ENCODE assay signal across 8 mouse cellular contexts in genomic region chr11:51854981-51855817, GRCm38 (mm10). TPM values are rescaled to one million over a fixed set of nuclear protein-coding genes. Genes with fewer than 3 reads are reported as not detected.
DNase-seq lines count a peak whose midpoint lies in the region; ATAC-seq and TF ChIP-seq lines count a peak whose summit lies in the region.

No protein-coding gene starts in this region.

- TF ChIP-seq POLR2A in bone marrow, adult 2 months (IDR thresholded peaks at IDR 0.05; ENCODE audit: borderline replicate concordance, control insufficient read depth, low read depth, low read length): 0 out of 2 replicates have a peak, but pooled peaks have one; percentile 15

- peaks cover 19% of the 10 kb centered on the region for H3K27me3 ChIP-seq in heart, embryonic 13.5 days (replicated peaks)
- H3K27me3 ChIP-seq in kidney, postnatal 0 days (ENCODE audit: insufficient read depth, low read length): no peaks in the 10 kb centered on the region
- peaks cover 22% of the 10 kb centered on the region for H3K27me3 ChIP-seq in liver, embryonic 14.5 days (ENCODE audit: control insufficient read depth, insufficient read depth, low read length)
- H3K27me3 ChIP-seq in stomach, embryonic 14.5 days (ENCODE audit: control insufficient read depth, insufficient read depth, low read length): no peaks in the 10 kb centered on the region

- H3K4me2 ChIP-seq in heart, embryonic 13.5 days: peak overlapping the region; percentile 99
- peak overlapping the region; percentile 99 for H3K4me2 ChIP-seq in kidney, postnatal 0 days (ENCODE audit: low read length)
- peak overlapping the region; percentile 90 for H3K4me2 ChIP-seq in liver, embryonic 14.5 days (ENCODE audit: low read depth)
- peak overlapping the region; percentile 89 for H3K4me2 ChIP-seq in stomach, embryonic 14.5 days (replicated peaks; ENCODE audit: low read depth, low read length)

- 6% methylated on average over 42 of the region's 42 CpGs for WGBS in bone marrow, adult 2 months
- 4% methylated on average over 32 of the region's 42 CpGs for WGBS in heart, embryonic 13.5 days
- WGBS in kidney, postnatal 0 days: 4% methylated on average over 39 of the region's 42 CpGs
- 7% methylated on average over 40 of the region's 42 CpGs for WGBS in liver, embryonic 14.5 days (ENCODE audit: insufficient replicate concordance)
- WGBS in stomach, embryonic 14.5 days: 4% methylated on average over 34 of the region's 42 CpGs

- peak; percentile 88 for DNase-seq in CD4-positive helper T cell, adult 2 months (ENCODE audit: low read depth, low spot score)
- peak; percentile 89 for DNase-seq in kidney, postnatal 0 days (ENCODE audit: low spot score)
- peak in 1 of 3 experiments; percentile 52 for DNase-seq in liver, embryonic 14.5 days (ENCODE audit: low read depth in 3 of 3, low spot score in 3 of 3)
- peak; percentile 87 for DNase-seq in neural tube, embryonic 10.5 days (ENCODE audit: extremely low spot score, low spot score)

- peak; percentile 50; the same call in 1 of the 2 replicates for TF ChIP-seq CTCF in bone marrow, adult 2 months (IDR thresholded peaks at IDR 0.05; ENCODE audit: control insufficient read depth, insufficient read depth, low read length)
- peak; percentile 68 for TF ChIP-seq CTCF in kidney, postnatal 0 days (IDR thresholded peaks at IDR 0.05; ENCODE audit: low read depth)
- TF ChIP-seq CTCF in liver, embryonic 14.5 days (IDR thresholded peaks at IDR 0.05; ENCODE audit: low read depth): peak; percentile 71

- TF ChIP-seq EP300 in liver, embryonic 14.5 days (IDR thresholded peaks at IDR 0.05; ENCODE audit: low read depth): no peak

- no peaks in the 10 kb centered on the region for H3K36me3 ChIP-seq in heart, embryonic 13.5 days
- H3K36me3 ChIP-seq in kidney, postnatal 0 days (ENCODE audit: insufficient read depth, low read length): no peaks in the 10 kb centered on the region
- no peaks in the 10 kb centered on the region for H3K36me3 ChIP-seq in liver, embryonic 14.5 days (replicated peaks; ENCODE audit: control insufficient read depth, insufficient read depth, low read depth)
- no peaks in the 10 kb centered on the region for H3K36me3 ChIP-seq in stomach, embryonic 14.5 days (ENCODE audit: control insufficient read depth, insufficient read depth, low read length)

- H3K9me3 ChIP-seq in heart, embryonic 13.5 days: no peaks in the 10 kb centered on the region
- no peaks in the 10 kb centered on the region for H3K9me3 ChIP-seq in kidney, postnatal 0 days (replicated peaks; ENCODE audit: low read length)
- H3K9me3 ChIP-seq in liver, embryonic 14.5 days (ENCODE audit: control insufficient read depth, low read length): no peaks in the 10 kb centered on the region
- H3K9me3 ChIP-seq in stomach, embryonic 14.5 days (ENCODE audit: control insufficient read depth, low read depth, low read length): no peaks in the 10 kb centered on the region

- peak overlapping the region; percentile 97 for H3K27ac ChIP-seq in bone marrow, adult 2 months (ENCODE audit: control insufficient read depth, insufficient read depth, low read depth, low read length, poor library complexity)
- H3K27ac ChIP-seq in heart, embryonic 13.5 days (replicated peaks): peak overlapping the region; percentile 84
- peak overlapping the region; percentile 91 for H3K27ac ChIP-seq in kidney, postnatal 0 days
- H3K27ac ChIP-seq in liver, embryonic 14.5 days: no peak overlapping the region
- H3K27ac ChIP-seq in stomach, embryonic 14.5 days (ENCODE audit: low read length): peak overlapping the region; percentile 95

- peak overlapping the region; percentile 96 for H3K4me3 ChIP-seq in bone marrow, adult 2 months (replicated peaks; ENCODE audit: control insufficient read depth, low read depth, low read length)
- H3K4me3 ChIP-seq in heart, embryonic 13.5 days: peak overlapping the region; percentile 69
- peak overlapping the region; percentile 80 for H3K4me3 ChIP-seq in kidney, postnatal 0 days (replicated peaks; ENCODE audit: low read depth, low read length)
- peak overlapping the region; percentile 67 to 83 for H3K4me3 ChIP-seq in liver, embryonic 14.5 days (ENCODE audit: insufficient read depth in 1 of 2, low read depth in 2 of 2, low read length in 2 of 2)
- peak overlapping the region; percentile 62 for H3K4me3 ChIP-seq in stomach, embryonic 14.5 days (ENCODE audit: low read depth, low read length)

- H3K9ac ChIP-seq in heart, embryonic 13.5 days: peak overlapping the region; percentile 85
- peak overlapping the region; percentile 79 for H3K9ac ChIP-seq in kidney, postnatal 0 days (ENCODE audit: low read depth, low read length)
- H3K9ac ChIP-seq in liver, embryonic 14.5 days (replicated peaks): peak overlapping the region; percentile 27
- H3K9ac ChIP-seq in stomach, embryonic 14.5 days (replicated peaks; ENCODE audit: low read depth, low read length): peak overlapping the region; percentile 58

- peak; percentile 78 for ATAC-seq in erythroblast, adult 5-6 weeks (replicated peaks; ENCODE audit: low FRiP score, poor library complexity, severe bottlenecking)
- peak; percentile 39; the same call in 1 of the 2 replicates for ATAC-seq in heart, embryonic 13.5 days (ENCODE audit: extremely low read depth, insufficient number of reproducible peaks, low FRiP score, low TSS enrichment)
- peak; percentile 78 for ATAC-seq in kidney, postnatal 0 days (replicated peaks; ENCODE audit: low FRiP score, low read depth)
- ATAC-seq in liver, embryonic 14.5 days (ENCODE audit: insufficient read depth): peak; percentile 67
- ATAC-seq in stomach, embryonic 14.5 days (ENCODE audit: insufficient number of reproducible peaks, insufficient read depth, low FRiP score, low read depth): peak; percentile 84

- no peaks in the 10 kb centered on the region for H3K4me1 ChIP-seq in bone marrow, adult 2 months (ENCODE audit: control insufficient read depth, insufficient read depth, low read length)
- peaks cover 31% of the 10 kb centered on the region for H3K4me1 ChIP-seq in heart, embryonic 13.5 days
- H3K4me1 ChIP-seq in kidney, postnatal 0 days (replicated peaks; ENCODE audit: insufficient read depth, low read length): peaks cover 18% of the 10 kb centered on the region
- peaks cover 2 to 3% of the 10 kb centered on the region in 2 experiments; a peak in 2 of 4 replicates for H3K4me1 ChIP-seq in liver, embryonic 14.5 days (replicated peaks; ENCODE audit: control insufficient read depth in 2 of 2, insufficient read depth in 2 of 2, low read length in 1 of 2)
- peaks cover 6% of the 10 kb centered on the region; the same call in 1 of the 2 replicates for H3K4me1 ChIP-seq in stomach, embryonic 14.5 days (ENCODE audit: control insufficient read depth, insufficient read depth, low read length)

RNA-seq across cellular contexts. Expression of gene Jade2, which starts 2.3 kb away (rescaled TPM):
- polyA plus RNA-seq in bone marrow, adult 2 months (2011; ENCODE audit: insufficient read depth, insufficient read length, low replicate concordance, missing spikeins): 5.5 and 5.9 TPM in 2 replicates
- 1.7 and 3.8 TPM in 2 replicates for total RNA-seq in erythroblast, adult 5-6 weeks (2015; ENCODE audit: low replicate concordance)
- total RNA-seq in erythroblast, adult 5-6 weeks (2017; ENCODE audit: low replicate concordance): 2.4 and 2.6 TPM in 2 replicates
- polyA plus RNA-seq in heart, embryonic 13.5 days (2015; fragmentation: Nextera tagmentation; extraction: Ambion mirVana): 0.60 and 0.78 TPM in 2 replicates
- polyA plus RNA-seq in kidney, postnatal 0 days (2015; fragmentation: Nextera tagmentation; extraction: Ambion mirVana): 1.0 and 1.2 TPM in 2 replicates
- 0.63 and 0.77 TPM in 2 replicates for polyA plus RNA-seq in liver, embryonic 14.5 days (2012; rRNA removed)
- polyA plus RNA-seq in liver, embryonic 14.5 days (2014; fragmentation: Nextera tagmentation; extraction: Ambion mirVana): 0.42 and 0.46 TPM in 2 replicates
- 1.5 and 1.8 TPM in 2 replicates for polyA plus RNA-seq in stomach, embryonic 14.5 days (2014; fragmentation: Nextera tagmentation; extraction: Ambion mirVana)

Comparison
In these comparisons a context has a peak if more than half of its experiments do, and no peak if none do; other contexts are left out.
1. H3K9ac ChIP-seq: peak in every context shown above with its lines; median percentile 85 in heart, embryonic 13.5 days; 79 in kidney, postnatal 0 days; 58 in stomach, embryonic 14.5 days; 27 in liver, embryonic 14.5 days.